Mouse (Mus musculus) gastrocnemius, postnatal 25 days (tissue): ENCODE measurements at regions not wholly inside any gene's neighbourhood (a gene's known extent, or its start where the extent isn't known, plus 50 kb on each side); places are given as distances from the start of the nearest gene placed in this dataset.

Source experiments
- DNase-seq: peaks from one replicate; pipeline ENCODE4 v3.0.0; 2022

GRCm38 (mm10) chr4:140401632-140402031, 155.0 kb upstream of the Igsf21 start:
- DNase-seq: no peak

GRCm38 (mm10) chr4:140396548-140396947, 150.0 kb upstream of the Igsf21 start:
- no peak for DNase-seq

GRCm38 (mm10) chr4:140392290-140392689, 145.7 kb upstream of the Igsf21 start:
- DNase-seq: no peak

- no peak for DNase-seq
These were observed 144.2 kb upstream of the Igsf21 start for GRCm38 (mm10) chr4:140390684-140391234.

GRCm38 (mm10) chr4:140385686-140386085, 139.1 kb upstream of the Igsf21 start:
- DNase-seq: no peak

GRCm38 (mm10) chr4:140385226-140385625, 138.6 kb upstream of the Igsf21 start:
- no peak for DNase-seq

- DNase-seq: no peak
These were observed 137.0 kb upstream of the Igsf21 start for GRCm38 (mm10) chr4:140383596-140383995.

GRCm38 (mm10) chr4:140380733-140381132, 134.1 kb upstream of the Igsf21 start:
- no peak for DNase-seq

- no peak for DNase-seq
These were observed 131.4 kb upstream of the Igsf21 start for GRCm38 (mm10) chr4:140377941-140378340.

- DNase-seq: no peak
These were observed 126.2 kb upstream of the Igsf21 start for GRCm38 (mm10) chr4:140372586-140373325.

- no peak for DNase-seq
These were observed 125.0 kb upstream of the Igsf21 start for GRCm38 (mm10) chr4:140371426-140372213.

GRCm38 (mm10) chr4:140366975-140367680, 120.5 kb upstream of the Igsf21 start:
- DNase-seq: no peak

GRCm38 (mm10) chr4:140358846-140359245, 112.3 kb upstream of the Igsf21 start:
- DNase-seq: no peak

- DNase-seq: peak; percentile 16
These were observed 111.5 kb upstream of the Igsf21 start for GRCm38 (mm10) chr4:140358103-140358502.

GRCm38 (mm10) chr4:140355144-140355550, 108.6 kb upstream of the Igsf21 start:
- no peak for DNase-seq

GRCm38 (mm10) chr4:140348802-140349201, 102.2 kb upstream of the Igsf21 start:
- no peak for DNase-seq

- no peak for DNase-seq
These were observed 83.6 kb upstream of the Igsf21 start for GRCm38 (mm10) chr4:140330138-140330537.

GRCm38 (mm10) chr4:140326706-140327440, 80.3 kb upstream of the Igsf21 start:
- DNase-seq: no peak

- no peak for DNase-seq
These were observed 79.1 kb upstream of the Igsf21 start for GRCm38 (mm10) chr4:140325677-140326052.

- DNase-seq: no peak
These were observed 78.5 kb upstream of the Igsf21 start for GRCm38 (mm10) chr4:140324971-140325676.
